Mouse (Mus musculus) embryonic fibroblast, embryonic 13.5 days (primary cell): ENCODE measurements around the gene Rarb.

Experiments
- CTCF ChIP-seq: IDR thresholded peaks from 2 replicates; pipeline ENCODE4 v1.5.1; 2011; ENCODE audit warnings: mild to moderate bottlenecking, control low read depth, low read length, moderate library complexity, borderline replicate concordance; ENCODE audit not compliant: insufficient read depth
- POLR2A ChIP-seq: IDR thresholded peaks from 2 replicates; pipeline ENCODE4 v1.6.1; 2011; ENCODE audit warnings: low read depth, mild to moderate bottlenecking, control low read depth, low read length, moderate library complexity

GRCm38 (mm10) chr14:16544995-16545394 lies 274.0 kb downstream of the Rarb start:
- TF ChIP-seq CTCF (no peak), POLR2A (no peak)
